Mouse (Mus musculus): Measurements from ENCODE around the gene Cyp4f13.

DNA sequence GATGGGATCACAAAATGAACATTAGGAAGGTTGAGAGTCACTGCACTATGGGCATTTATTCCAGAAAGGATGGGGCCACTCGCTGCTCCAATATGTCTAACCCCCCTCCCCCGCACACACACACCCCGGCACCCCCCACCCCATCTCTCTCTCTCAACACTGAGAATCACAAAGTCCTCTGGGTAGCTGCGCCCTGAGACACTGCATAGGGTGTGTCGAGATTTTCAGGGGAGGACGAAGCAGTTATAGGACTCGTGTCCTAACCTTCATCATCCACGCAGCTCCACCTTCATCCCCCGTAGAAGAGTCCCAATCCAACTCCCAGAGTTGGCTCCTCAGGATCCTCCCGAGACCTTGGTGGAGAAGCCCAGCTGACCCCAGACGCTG is 56.4 kb downstream of the Cyp4f13 start:
- TF ChIP-seq CTCF (IDR thresholded peaks at IDR 0.05; ENCODE audit: low read depth) (no peak), EP300 (IDR thresholded peaks at IDR 0.05; ENCODE audit: low read depth) (no peak)

All from liver, embryonic 14.5 days (tissue).